Mouse (Mus musculus) cerebellum, postnatal 14 days (tissue): ENCODE measurements at regions not wholly inside any gene's neighbourhood (a gene's known extent, or its start where the extent isn't known, plus 50 kb on each side); places are given as distances from the start of the nearest gene placed in this dataset.
A peak's percentile ranks its signal among the peaks of the same experiment; 100 is the strongest.

Source experiments
- DNase-seq, 2 experiments: peaks; one replicate each; pipeline ENCODE4 v3.0.0; 2021; ENCODE audit warnings: mixed read lengths in 2 of 2

DNA sequence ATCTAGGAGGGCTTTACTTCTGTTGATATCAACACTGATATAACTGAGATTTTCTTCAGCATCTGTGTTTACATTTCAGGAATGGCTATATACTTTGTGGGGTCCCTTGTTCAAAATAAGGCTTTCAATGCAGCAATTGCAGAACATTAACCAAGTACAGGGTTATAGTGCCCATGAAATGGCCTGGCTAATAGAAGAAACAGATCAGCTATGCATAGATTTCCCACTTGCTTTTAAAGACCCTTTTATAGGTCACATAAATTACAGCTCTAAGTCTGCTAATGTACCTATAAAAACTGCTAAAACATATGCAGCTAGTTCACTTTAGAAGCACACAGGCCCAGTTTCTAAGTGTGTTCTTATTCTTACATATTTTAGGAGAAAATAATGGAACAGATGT lies 472.1 kb downstream of the Nup35 start:
- DNase-seq: no peak

DNA sequence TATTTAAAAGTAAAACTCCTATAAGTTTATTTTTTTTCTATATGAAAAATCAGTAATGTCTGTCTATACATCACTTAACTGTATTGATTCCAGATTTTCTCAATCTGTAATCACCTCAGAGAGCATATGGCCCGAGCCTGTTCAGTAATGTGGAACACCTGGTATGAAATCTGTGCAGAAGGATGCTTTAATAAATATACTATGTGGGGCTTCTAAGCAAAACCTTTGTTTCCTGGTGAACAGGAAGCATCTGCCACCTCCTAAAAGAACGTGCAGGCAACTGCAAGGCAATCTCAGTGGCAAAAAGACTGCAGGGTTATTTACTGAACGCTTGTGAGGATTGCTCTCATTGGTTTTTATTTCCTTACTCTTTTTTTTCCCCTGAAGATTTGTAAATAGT lies 488.8 kb downstream of the Nup35 start:
- no peak for DNase-seq

DNA sequence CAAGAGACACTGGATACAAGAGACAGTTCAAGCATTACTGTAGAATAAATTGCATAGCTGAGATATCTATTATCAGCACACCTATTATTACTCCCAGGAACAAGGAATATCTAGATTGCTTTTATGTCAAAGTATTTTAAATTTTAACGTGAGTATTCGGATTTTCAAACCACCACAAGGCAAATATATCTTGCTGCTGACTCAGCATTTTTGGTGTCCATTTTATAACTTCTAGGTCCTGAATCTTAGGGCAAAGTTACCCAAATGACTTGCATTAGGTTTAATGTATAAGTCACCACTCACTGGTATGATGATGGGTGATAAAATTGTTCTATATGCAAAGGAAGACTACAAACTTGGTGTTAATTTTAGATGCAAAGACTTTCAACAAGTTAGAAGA lies 501.7 kb downstream of the Nup35 start:
- no peak for DNase-seq

DNA sequence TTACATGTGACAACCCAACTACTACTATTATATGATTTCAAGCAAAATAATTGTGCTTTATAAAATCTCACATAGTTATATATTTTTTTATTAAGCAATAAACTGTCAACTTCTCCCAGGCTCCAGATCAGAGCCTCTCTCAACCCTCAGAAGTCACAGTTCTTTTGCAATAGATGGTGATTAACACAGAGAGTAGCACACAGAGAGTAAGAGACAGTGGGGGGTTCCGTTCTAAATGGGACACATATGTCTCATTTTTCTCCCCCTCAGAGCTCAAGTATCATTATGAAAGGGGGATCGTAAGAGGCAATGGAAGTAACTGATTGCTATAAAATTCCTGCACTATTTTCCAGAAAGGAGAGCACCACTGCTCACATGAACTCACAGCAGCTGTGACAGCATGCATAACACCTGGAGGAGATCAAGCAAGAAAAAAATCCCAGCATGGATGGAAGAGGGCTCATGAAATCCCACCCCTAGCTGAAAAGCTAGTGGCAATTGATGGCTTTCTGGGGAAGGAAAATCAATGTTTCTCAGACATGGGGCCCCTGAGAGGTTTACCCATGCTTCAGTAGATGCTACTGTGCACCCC lies 503.5 kb downstream of the Nup35 start:
- DNase-seq: no peak

DNA sequence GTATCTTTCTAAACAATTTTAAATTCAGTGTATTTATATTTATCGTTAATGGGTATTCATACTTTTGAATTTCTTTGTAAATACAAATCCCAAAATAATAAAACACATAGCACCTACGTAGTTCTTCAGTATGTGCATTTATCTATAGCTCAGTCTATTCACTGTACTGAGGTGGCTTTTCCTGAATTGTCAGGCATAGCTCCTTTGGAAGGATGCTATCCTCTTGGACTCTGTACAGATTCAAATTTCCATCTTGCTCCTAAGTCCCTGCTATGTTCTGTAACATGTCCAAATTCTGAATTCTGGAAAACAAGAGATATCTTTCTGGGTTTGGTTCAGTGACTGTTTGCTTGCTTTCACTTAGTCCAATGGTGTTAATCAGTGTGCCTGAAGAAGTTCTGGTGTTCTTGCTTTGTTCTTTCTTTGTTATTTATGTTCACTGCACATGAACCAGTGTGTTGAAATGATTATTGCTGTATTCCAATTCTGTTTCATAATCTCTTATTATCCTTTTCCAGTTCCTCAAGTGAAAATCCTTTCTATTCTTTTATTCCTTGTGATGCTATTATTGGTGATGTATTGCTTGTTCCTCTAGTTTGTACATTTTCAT lies 519.5 kb downstream of the Nup35 start:
- DNase-seq: peak in 1 of 2 experiments; percentile 5

DNA sequence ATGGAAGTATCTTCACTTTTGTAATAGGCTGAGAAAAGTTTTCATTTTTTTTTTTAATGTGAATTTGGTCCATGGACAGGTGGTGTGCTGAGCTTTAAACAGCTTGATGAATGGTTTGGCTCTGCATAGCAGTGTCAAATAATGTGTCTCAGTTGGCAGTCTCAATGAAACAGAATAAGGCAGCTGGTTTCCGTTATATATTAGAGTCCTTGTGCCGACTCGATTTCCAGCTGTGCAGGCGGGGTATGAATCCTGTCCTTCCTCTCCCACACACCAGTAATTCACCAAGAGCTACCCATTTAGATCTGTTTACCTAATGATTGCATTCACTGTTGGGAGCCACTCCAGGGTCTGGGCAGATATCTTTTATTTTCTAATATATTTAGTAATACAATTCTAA lies 526.6 kb downstream of the Nup35 start:
- DNase-seq: peak in 1 of 2 experiments; percentile 2

DNA sequence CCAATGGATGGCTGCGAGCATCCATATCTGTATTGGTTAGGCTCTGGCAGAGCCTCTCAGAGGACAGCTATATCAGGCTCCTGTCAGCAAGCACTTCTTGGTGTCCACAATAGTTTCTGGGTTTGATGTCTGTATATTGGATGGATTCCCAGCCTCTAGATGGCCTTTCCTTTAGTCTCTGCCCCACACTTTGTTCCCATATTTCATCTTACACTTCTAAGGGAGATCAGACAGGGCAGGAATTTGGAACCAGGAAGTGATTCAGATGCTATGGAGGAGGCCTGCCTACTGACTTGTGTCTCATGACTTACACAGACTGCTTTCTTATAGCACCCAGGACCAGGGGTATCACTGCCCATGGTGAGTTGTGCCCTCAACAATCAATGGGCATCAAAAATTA lies 529.4 kb downstream of the Nup35 start:
- DNase-seq: no peak

DNA sequence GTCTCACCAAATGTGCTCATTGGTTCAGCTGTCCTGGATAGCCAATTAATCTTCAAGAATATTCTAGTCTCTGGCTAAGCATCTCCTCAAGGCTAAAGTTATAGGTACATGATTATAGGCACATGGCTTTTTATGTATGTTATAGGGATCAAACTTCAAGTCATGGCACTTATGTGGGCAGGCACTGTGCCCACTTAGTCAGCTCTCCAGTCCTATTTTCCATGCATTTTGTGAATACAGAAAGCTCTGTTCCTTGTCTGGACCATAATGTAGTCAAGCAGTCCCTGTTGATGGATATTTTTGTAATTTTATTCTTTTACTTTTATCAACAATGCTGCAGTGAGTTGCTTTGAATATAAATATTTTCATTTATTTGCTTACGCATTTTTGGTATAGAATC lies 531.1 kb downstream of the Nup35 start:
- no peak for DNase-seq

DNA sequence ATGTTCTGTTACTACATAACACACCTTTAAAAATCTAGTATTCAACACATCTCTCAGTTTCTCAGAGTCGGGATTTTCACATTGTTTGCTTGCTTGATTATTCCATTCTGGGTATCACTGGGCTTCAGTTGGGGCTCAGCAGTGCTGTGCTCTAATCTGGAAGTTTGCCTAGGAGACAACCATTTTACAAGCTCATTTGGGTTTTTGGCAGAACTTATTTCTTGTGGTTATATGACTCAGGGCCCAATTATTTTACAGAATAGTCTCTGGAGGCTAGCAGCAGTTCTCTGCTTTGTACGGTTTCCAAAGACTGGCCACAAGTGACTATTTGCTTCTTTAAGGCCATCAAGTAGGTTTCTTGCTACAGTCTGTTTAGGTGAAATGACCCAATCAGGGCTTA lies 565.4 kb downstream of the Nup35 start:
- no peak for DNase-seq

DNA sequence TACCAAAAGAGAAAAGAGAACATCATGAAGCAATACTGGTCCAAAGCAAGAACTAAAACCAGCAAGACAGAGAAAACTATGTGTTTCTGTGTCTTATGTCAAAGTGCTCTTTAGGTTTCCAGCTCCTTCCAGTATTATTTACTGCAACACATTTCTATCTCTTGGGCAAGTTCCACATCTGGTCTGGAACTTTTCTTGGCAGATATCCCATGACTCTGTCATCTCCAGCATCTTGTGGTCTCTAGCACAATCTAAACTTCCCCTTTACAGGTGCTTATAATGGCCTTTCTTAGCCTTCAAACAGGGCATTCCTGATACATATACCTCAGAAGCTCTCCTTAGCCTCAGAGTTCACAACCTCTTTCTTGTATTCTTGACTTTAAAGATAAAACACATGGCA lies 568.9 kb downstream of the Nup35 start:
- no peak for DNase-seq

DNA sequence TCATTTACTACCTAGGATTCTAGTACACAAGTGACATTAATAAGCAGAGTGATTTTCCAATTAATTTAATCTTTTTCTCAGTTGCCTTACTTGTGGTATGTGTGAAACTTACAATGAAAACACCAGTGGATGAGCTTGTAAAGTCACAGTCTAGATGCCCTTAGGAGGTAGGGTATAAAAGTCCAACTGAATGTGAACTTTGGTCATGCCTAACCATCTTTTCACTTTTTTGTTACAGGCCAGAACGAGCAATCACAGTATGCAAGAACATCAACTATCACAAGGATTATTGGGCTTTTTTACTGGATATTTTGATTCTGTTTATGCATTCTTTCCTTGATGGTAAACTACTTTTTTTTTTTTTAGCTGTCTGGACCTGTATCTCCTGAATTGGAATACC lies 573.8 kb downstream of the Nup35 start:
- no peak for DNase-seq

DNA sequence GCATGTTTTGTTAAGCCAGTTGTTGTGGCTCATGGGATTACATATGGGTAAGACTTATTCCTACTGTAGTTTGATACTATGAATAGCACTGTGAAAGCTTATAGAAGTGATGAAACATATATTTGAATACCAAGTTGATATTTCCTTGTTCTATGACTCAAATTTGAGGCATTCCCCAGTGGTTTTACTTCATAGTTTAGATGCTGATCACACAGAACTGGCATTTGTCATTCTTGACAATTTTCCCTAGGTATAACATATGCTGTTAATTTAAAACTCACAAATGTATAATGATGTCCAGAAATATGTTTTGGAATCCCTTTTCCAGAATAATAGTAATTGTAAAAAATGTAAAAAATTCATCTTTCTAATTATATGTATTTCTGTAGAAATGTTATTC lies 583.5 kb downstream of the Nup35 start:
- DNase-seq: no peak
